Mouse (Mus musculus) CH12.LX (cell line): ENCODE data around the gene Sost. TPM values are rescaled to one million over a fixed set of nuclear protein-coding genes. Genes with fewer than 3 reads are reported as not detected.

Experiments
- DNase-seq: peaks from one replicate; pipeline ENCODE4 v3.0.0-alpha.2; 2013; ENCODE audit errors: extremely low read depth
- H3K27ac ChIP-seq: 2 replicates; pipeline ENCODE4 v1.5.1; 2012; ENCODE audit warnings: low read depth, mild to moderate bottlenecking, control low read depth, moderate library complexity; ENCODE audit not compliant: insufficient read depth
- H3K27me3 ChIP-seq: replicated peaks from 2 replicates; pipeline ENCODE3; 2012; ENCODE audit warnings: inconsistent platforms
- H3K36me3 ChIP-seq, 2 experiments: replicated peaks in 1 of 2; 2 replicates each; pipeline versions ENCODE3 to v1.6.1; 2012; ENCODE audit warnings: inconsistent platforms in 1 of 2, low read length in 1 of 2, mild to moderate bottlenecking in 1 of 2, mixed read lengths in 1 of 2, moderate library complexity in 1 of 2; ENCODE audit not compliant: control insufficient read depth in 1 of 2, insufficient read depth in 1 of 2
- H3K4me1 ChIP-seq, 2 experiments: 2 replicates each; pipeline ENCODE4 v1.6.1; 2012; ENCODE audit warnings: inconsistent platforms in 1 of 2, moderate library complexity in 1 of 2; ENCODE audit not compliant: insufficient read depth in 2 of 2, control insufficient read depth in 1 of 2
- H3K4me2 ChIP-seq: 2 replicates; pipeline ENCODE4 v1.6.1; 2012; ENCODE audit warnings: low read depth, mild to moderate bottlenecking, control low read depth; ENCODE audit not compliant: poor library complexity, insufficient read depth, severe bottlenecking
- H3K4me3 ChIP-seq, 3 experiments: fragments of 150-350 bp in 1 of 3; sonication (generic) in 1 of 3; replicated peaks in 1 of 3; 2 replicates each; pipeline versions ENCODE3 to v1.5.1; 2011 to 2012; ENCODE audit warnings: low read depth in 2 of 3, low read length in 2 of 3, mild to moderate bottlenecking in 2 of 3, moderate library complexity in 2 of 3, control low read depth in 1 of 3, improper control_type of control experiment in 1 of 3, inconsistent platforms in 1 of 3, mixed read lengths in 1 of 3; ENCODE audit not compliant: poor library complexity in 1 of 3
- H3K79me2 ChIP-seq: replicated peaks from 2 replicates; pipeline ENCODE4 v1.6.1; 2012; ENCODE audit warnings: mild to moderate bottlenecking, moderate library complexity; ENCODE audit not compliant: control insufficient read depth, poor library complexity, insufficient read depth, severe bottlenecking; ENCODE audit errors: extremely low read depth
- H3K9ac ChIP-seq: 2 replicates; pipeline ENCODE4 v1.6.1; 2012; ENCODE audit warnings: low read depth, mild to moderate bottlenecking, control low read depth, moderate library complexity; ENCODE audit not compliant: insufficient read depth
- H3K9me3 ChIP-seq: replicated peaks from 2 replicates; pipeline ENCODE3; 2012; ENCODE audit warnings: low read length, inconsistent platforms, mixed read lengths
- BHLHE40 ChIP-seq: IDR thresholded peaks from 2 replicates; pipeline ENCODE4 v1.6.1; 2011; ENCODE audit warnings: mild to moderate bottlenecking, low read depth, low read length, improper control_type of control experiment
- CHD2 ChIP-seq: IDR thresholded peaks from 2 replicates; pipeline ENCODE4 v1.6.1; 2011; ENCODE audit warnings: low read length, improper control_type of control experiment
- JUN ChIP-seq: IDR thresholded peaks from 2 replicates; pipeline ENCODE4 v1.6.1; 2011; ENCODE audit warnings: low read depth, mild to moderate bottlenecking, low read length, improper control_type of control experiment, moderate library complexity; ENCODE audit not compliant: insufficient read depth
- JUND ChIP-seq: conservative IDR thresholded peaks from 2 replicates; pipeline ENCODE4 v1.6.1; 2011; ENCODE audit warnings: low read depth, low read length, improper control_type of control experiment
- MAX ChIP-seq: IDR thresholded peaks from 2 replicates; pipeline ENCODE4 v1.6.1; 2011; ENCODE audit warnings: low read length, improper control_type of control experiment
- MEF2A ChIP-seq: IDR thresholded peaks from 2 replicates; pipeline ENCODE4 v1.6.1; 2014; ENCODE audit warnings: low read depth, mild to moderate bottlenecking, inconsistent platforms, low read length, improper control_type of control experiment, borderline replicate concordance
- MXI1 ChIP-seq: IDR thresholded peaks from 2 replicates; pipeline ENCODE4 v1.6.1; 2011; ENCODE audit warnings: mild to moderate bottlenecking, low read depth, low read length, improper control_type of control experiment
- NRF1 ChIP-seq: IDR thresholded peaks from 2 replicates; pipeline ENCODE4 v1.6.1; 2014; ENCODE audit warnings: low read depth, mild to moderate bottlenecking, inconsistent platforms, low read length, improper control_type of control experiment, moderate library complexity
- PAX5 ChIP-seq: IDR thresholded peaks from 2 replicates; pipeline ENCODE4 v1.6.1; 2012; ENCODE audit warnings: low read length, inconsistent platforms, mixed read lengths
- SMC3 ChIP-seq: IDR thresholded peaks from 2 replicates; pipeline ENCODE4 v1.6.1; 2011; ENCODE audit warnings: low read depth, low read length, improper control_type of control experiment
- TCF12 ChIP-seq: IDR thresholded peaks from 2 replicates; pipeline ENCODE4 v1.6.1; 2014; ENCODE audit warnings: low read depth, mild to moderate bottlenecking, inconsistent platforms, low read length, improper control_type of control experiment
- UBTF ChIP-seq: IDR thresholded peaks from 2 replicates; pipeline ENCODE4 v1.6.1; 2012; ENCODE audit warnings: low read depth, mild to moderate bottlenecking, inconsistent platforms, low read length, improper control_type of control experiment, moderate library complexity
- USF2 ChIP-seq: conservative IDR thresholded peaks from 2 replicates; pipeline ENCODE4 v1.6.1; 2011; ENCODE audit warnings: low read depth, low read length, improper control_type of control experiment
- ZC3H11A ChIP-seq: IDR thresholded peaks from 2 replicates; pipeline ENCODE4 v1.6.1; 2012; ENCODE audit warnings: low read depth, mild to moderate bottlenecking, inconsistent platforms, low read length, improper control_type of control experiment
- ZMIZ1 ChIP-seq: IDR thresholded peaks from 2 replicates; pipeline ENCODE4 v1.6.1; 2012; ENCODE audit warnings: low read depth, mild to moderate bottlenecking, inconsistent platforms, low read length, improper control_type of control experiment
- dilution Hi-C: fragments of 300-500 bp; cut with MboI; formaldehyde crosslinking; loops from 2 replicates; pipeline ENCODE4 v1.14.3; 2020; ENCODE audit warnings: low sequenced_read_pairs; ENCODE audit not compliant: extremely low pct_unique_long_range_greater_than_20kb, extremely low pct_ligation_motif_present
- in situ Hi-C: fragments of 300-500 bp; cut with MboI; formaldehyde crosslinking; loops from 3 replicates; pipeline ENCODE4 v1.14.3; 2019; ENCODE audit warnings: low sequenced_read_pairs, low pct_ligation_motif_present, low pct_unique_long_range_greater_than_20kb, mixed read lengths
- polyA plus RNA-seq: library from polyadenylated mRNA; unstranded; fragments of >175 nt; gene quantifications from 2 replicates; pipeline ENCODE4 v1.2.1, GENCODE M21; 2012; ENCODE audit warnings: low read depth; ENCODE audit not compliant: insufficient read length
- total RNA-seq, 2 experiments: library from RNA; depleted of rRNA; stranded (reverse); fragments of 300-350 nt in 1 of 2; fragments of >200 nt in 1 of 2; gene quantifications; 2 replicates each; pipeline ENCODE4 v1.2.3; 2012 to 2014

The Sost gene
- total and polyA plus RNA-seq, 3 experiments, result not detected

- 0 out of 2 replicates have a peak, but pooled peaks have one; percentile 36 for TF ChIP-seq NRF1
- TF ChIP-seq SMC3, result peak; percentile 100
- TF ChIP-seq JUN, result no peak
- TF ChIP-seq TCF12, result peak; percentile 62
- TF ChIP-seq USF2, result no peak
- no peak for TF ChIP-seq ZMIZ1
These were observed 2.0 kb upstream of the Sost start (continued) for GRCm38 (mm10) chr11:101968791-101969190.

GRCm38 (mm10) chr11:101968311-101968710 lies 1.5 kb upstream of the Sost start:
- TF ChIP-seq JUND (no peak), MEF2A (no peak), PAX5 (no peak), CHD2 (no peak), UBTF (no peak), ZC3H11A (no peak), MAX (no peak), ZMIZ1 (no peak)
- Histone ChIP-seq H3K27me3 (peaks cover 47% of the 10 kb centered on the region), H3K9ac (no peak overlapping the region), H3K4me1 (peaks cover 6 to 20% of the 10 kb centered on the region in 2 experiments; a peak in 3 of 4 replicates), H3K79me2 (no peaks in the 10 kb centered on the region), H3K9me3 (peaks cover 3% of the 10 kb centered on the region), H3K4me3 (no peak overlapping the region), H3K4me2 (no peak overlapping the region), H3K36me3 (peaks cover 0 to 8% of the 10 kb centered on the region in 2 experiments), H3K27ac (no peak overlapping the region)
- dilution Hi-C loops, result loop anchor here (10.0 kb wide), 1 partner anchor 54 kb away; no protein-coding TSS in a partner anchor
- in situ Hi-C loops, result loop anchor here (5.0 kb wide), 1 partner anchor 46 kb away; no protein-coding TSS in a partner anchor
- DNase-seq, result no peak

GRCm38 (mm10) chr11:101965553-101965952 lies 1.3 kb downstream of the Sost start:
- H3K79me2 ChIP-seq, result no peaks in the 10 kb centered on the region
- in situ Hi-C loops (loop anchor here (5.0 kb wide), 1 partner anchor 43 kb away; no protein-coding TSS in a partner anchor), dilution Hi-C loops (loop anchor here (10.0 kb wide), 1 partner anchor 51 kb away; no protein-coding TSS in a partner anchor)
- no peaks in the 10 kb centered on the region for H3K36me3 ChIP-seq
- no peak for DNase-seq
- no peak overlapping the region for H3K4me2 ChIP-seq
- H3K4me1 ChIP-seq, result 0 out of 4 replicates have a peak, but pooled peaks cover 2% of the 10 kb centered on the region in 2 experiments
- H3K4me3 ChIP-seq, result no peak overlapping the region
- peaks cover 3% of the 10 kb centered on the region for H3K9me3 ChIP-seq
- no peak overlapping the region for H3K9ac ChIP-seq
- H3K27me3 ChIP-seq, result peaks cover 72% of the 10 kb centered on the region
- peak; percentile 26; the same call in 1 of the 2 replicates for TF ChIP-seq BHLHE40
- TF ChIP-seq MXI1, result no peak
- H3K27ac ChIP-seq, result no peak overlapping the region
